Comparison of ENCODE assay signal across 15 mouse cellular contexts in genomic region chr11:52056198-52056597, GRCm38 (mm10).
"Had no signal": no experiment of that assay in that cellular context is flagged by ENCODE, and none has a peak within 500 bp of the region (broad histone marks: within the 10 kb centered on the region; RNA-seq: fewer than 3 reads in every experiment).

No protein-coding gene starts in this region.

- H3K36me3 ChIP-seq: limb, embryonic 12.5 days; midbrain, embryonic 10.5 days; neural tube, embryonic 15.5 days had no signal

- H3K9ac ChIP-seq: limb, embryonic 12.5 days; liver, embryonic 14.5 days; neural tube, embryonic 15.5 days had no signal

- DNase-seq: kidney, postnatal 36 days; liver; lung, adult 18-20 months; lung, postnatal 36 days; midbrain, embryonic 14.5 days; right cerebral cortex, adult 18-20 months; right cerebral cortex, postnatal 25 days; thymus, postnatal 4 days had no signal

- H3K27ac ChIP-seq: kidney, postnatal 0 days; limb, embryonic 12.5 days; liver, embryonic 14.5 days; midbrain, embryonic 10.5 days; neural tube, embryonic 15.5 days had no signal

- H3K4me1 ChIP-seq: limb, embryonic 12.5 days; midbrain, embryonic 10.5 days; neural tube, embryonic 15.5 days had no signal

- H3K27me3 ChIP-seq: limb, embryonic 12.5 days; neural tube, embryonic 15.5 days had no signal

- H3K4me3 ChIP-seq: layer of hippocampus, adult 2 months; limb, embryonic 12.5 days; midbrain, embryonic 10.5 days; myocyte; neural tube, embryonic 15.5 days had no signal

- H3K9me3 ChIP-seq: limb, embryonic 12.5 days; midbrain, embryonic 10.5 days; neural tube, embryonic 15.5 days had no signal

- H3K4me2 ChIP-seq: limb, embryonic 12.5 days; neural tube, embryonic 15.5 days had no signal
